ENCODE assay signal across 19 mouse cellular contexts in the genomic region with DNA sequence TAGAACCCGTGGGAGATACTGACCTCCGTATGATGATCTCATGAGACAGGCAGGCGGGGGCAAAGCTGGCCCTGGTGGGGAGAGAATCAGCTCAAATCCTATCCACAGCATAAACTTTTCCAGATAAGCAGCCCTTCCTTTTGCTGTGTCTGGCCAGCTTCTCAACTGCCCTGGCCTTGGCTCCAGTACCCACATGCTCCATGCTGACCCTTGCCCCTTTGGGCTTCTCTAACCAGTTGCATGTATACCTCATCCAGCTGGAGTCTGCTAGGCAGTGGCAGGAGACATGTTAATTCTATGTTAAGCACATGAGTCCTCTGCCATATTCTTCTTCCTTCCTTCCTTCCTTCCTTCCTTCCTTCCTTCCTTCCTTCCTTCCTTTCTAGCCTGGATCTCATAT. TPM values are rescaled to one million over a fixed set of nuclear protein-coding genes. Genes with fewer than 3 reads are reported as not detected.
"Had no signal": no experiment of that assay in that cellular context is flagged by ENCODE, and none has a peak within 500 bp of the region (broad histone marks: within the 10 kb centered on the region; RNA-seq: fewer than 3 reads in every experiment).

No protein-coding gene starts in this region.

- H3K4me3 ChIP-seq: midbrain, embryonic 10.5 days; midbrain, embryonic 12.5 days; myocyte; neural tube, embryonic 12.5 days; stomach, embryonic 15.5 days had no signal

- H3K9me3 ChIP-seq: midbrain, embryonic 10.5 days; midbrain, embryonic 12.5 days; neural tube, embryonic 12.5 days; stomach, embryonic 15.5 days had no signal

- DNase-seq: lung, embryonic 14.5 days; lung, postnatal 10 days; lung, postnatal 4 days; midbrain, embryonic 14.5 days; right cerebral cortex, postnatal 14 days; thymus, adult 2 months; thymus, postnatal 25 days; thymus, postnatal 4 days had no signal

- H3K9ac ChIP-seq: lung, embryonic 14.5 days; midbrain, embryonic 12.5 days; neural tube, embryonic 12.5 days; stomach, embryonic 15.5 days had no signal

- H3K4me2 ChIP-seq: lung, embryonic 14.5 days; midbrain, embryonic 12.5 days; neural tube, embryonic 12.5 days; stomach, embryonic 15.5 days had no signal

- ATAC-seq: midbrain, embryonic 16.5 days had no signal

- H3K27ac ChIP-seq: midbrain, embryonic 10.5 days; midbrain, embryonic 12.5 days; neural tube, embryonic 12.5 days; stomach, embryonic 15.5 days; stomach, postnatal 0 days had no signal

- H3K36me3 ChIP-seq: midbrain, embryonic 10.5 days; midbrain, embryonic 12.5 days; neural tube, embryonic 12.5 days; stomach, embryonic 15.5 days had no signal

RNA-seq across cellular contexts. Expression of a gene that starts 6.2 kb away (rescaled TPM):
- total RNA-seq: megakaryocyte, adult 5-6 weeks; megakaryocyte-erythroid progenitor cell, adult 5-6 weeks; neutrophil, adult 5-6 weeks had no signal

RNA-seq across cellular contexts. Expression of a gene that starts 6.8 kb away (rescaled TPM):
- total RNA-seq: megakaryocyte, adult 5-6 weeks; neutrophil, adult 5-6 weeks had no signal
- polyA plus RNA-seq: lung, embryonic 14.5 days; midbrain, embryonic 10.5 days; midbrain, embryonic 12.5 days; stomach, postnatal 0 days; testis, adult 2 months had no signal

RNA-seq across cellular contexts. Expression of a gene that starts 11.2 kb away (rescaled TPM):
- total RNA-seq: neutrophil, adult 5-6 weeks had no signal
